Mouse (Mus musculus) cerebellum, adult 18-20 months (tissue): ENCODE measurements around the gene Kirrel3.

ENCODE experiments used
- DNase-seq, 2 experiments: peaks; one replicate each; pipeline ENCODE4 v3.0.0; 2021

Kirrel3 gene

DNA sequence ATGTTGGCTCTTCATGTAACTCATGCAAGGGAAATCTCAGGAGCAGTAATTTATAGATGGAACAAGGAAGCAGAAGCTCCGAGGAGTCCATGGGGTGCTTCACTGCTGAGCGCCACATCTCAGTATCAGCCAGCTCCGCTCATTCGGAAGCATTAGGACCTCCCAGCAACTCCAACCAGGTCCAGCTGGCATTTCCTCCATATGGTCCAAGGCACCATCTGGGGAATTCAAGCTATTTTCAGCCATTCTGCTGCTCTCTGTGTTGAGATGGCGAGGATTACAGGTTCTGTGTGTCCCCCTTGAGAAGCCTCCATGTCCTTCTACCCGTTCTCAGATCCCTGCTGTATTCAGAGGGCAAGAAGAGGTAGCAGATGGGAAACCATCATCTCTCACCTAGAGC, 419.5 kb downstream of the Kirrel3 start:
- DNase-seq, result peak; percentile 87 to 90

DNA sequence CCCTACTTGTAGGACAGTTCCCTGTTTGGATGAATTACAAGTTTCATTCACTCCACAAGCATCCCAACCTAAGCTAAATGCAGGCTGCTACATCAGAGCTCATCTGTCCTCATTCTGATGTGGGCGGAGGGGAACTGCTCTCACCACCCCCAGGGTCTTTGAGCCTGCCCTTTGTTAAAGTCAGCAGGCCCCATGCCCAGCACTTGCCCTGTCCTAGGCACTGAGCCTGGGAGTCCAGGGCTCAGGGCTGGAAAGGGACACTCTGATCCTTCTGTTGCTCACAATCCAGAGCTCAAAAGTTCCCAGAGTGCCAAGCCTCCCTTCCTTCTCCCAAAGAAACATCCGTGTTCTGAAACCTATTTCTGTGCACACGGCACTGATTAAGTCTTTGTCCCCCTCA, 422.3 kb downstream of the Kirrel3 start:
- DNase-seq, result peak in 1 of 2 experiments; percentile 34

DNA sequence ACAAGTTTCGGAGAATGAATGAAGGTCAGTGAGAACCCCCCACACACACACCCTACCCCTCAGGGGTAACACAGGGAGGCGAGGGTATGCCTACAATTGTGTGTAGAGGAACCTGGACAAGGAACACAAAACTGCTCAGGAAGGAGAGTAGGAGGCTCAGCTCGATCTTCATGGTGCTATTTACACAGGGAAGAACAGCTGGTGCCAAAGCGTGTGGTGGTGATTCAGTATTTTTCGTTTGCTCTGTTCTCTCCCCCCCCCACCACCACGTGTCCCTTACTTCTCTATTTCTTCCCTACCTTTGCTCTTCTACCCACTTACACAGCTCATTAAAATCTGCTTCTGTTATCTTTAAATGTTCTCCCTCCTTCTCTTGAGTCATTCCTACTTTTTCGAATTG, 426.1 kb downstream of the Kirrel3 start:
- no peak for DNase-seq

DNA sequence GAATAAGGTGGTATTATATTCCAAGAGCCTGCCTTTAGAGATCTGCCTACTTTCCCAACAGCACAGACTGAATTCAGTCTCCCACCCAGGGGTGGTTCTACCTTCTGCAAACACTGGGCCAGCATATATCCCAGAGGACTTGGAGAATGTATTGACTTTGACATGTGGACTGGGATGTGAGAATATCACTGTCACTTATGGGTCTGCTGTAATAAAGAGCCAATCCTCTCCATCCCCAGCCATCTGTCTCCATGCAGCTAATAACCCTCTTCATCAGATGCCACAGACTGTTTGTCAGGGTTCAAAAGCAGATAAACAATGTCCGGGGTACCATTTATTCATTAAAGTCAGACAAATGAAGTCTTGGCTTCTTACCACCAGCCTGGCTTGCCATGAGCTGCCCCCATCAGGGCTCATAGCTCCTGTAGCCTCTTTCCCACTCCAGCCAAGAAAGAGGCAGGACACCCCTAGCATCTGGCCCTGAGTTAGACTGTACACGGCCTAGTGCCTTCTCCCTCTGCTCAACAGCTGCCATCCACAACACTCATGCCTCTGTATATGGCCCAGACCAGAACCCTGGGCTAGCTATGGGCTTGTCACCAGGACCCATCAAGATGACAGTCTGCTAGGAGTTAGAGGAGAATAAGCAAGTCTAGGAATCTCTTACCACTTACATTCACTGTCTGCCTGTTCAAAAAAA, 426.7 kb downstream of the Kirrel3 start:
- no peak for DNase-seq

DNA sequence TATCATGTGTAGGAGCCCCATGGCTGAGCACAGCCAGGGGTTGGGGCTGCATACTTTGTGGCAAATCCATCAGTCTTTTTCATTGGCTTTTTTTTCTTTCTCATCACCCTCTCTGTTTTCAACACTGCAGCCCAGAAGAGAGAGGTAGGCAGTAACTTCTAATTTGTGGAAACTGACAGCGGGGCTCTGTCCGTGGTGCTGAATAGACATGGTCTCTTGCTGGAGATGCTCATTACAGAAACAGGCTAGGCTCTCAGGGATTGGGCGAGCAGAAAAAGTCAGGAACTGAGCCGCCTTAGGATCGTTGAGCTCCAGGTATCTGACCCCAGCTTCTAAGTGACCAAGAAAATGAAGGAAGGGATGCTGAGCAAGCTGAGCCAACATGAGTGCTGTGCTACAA, 427.3 kb downstream of the Kirrel3 start:
- no peak for DNase-seq

DNA sequence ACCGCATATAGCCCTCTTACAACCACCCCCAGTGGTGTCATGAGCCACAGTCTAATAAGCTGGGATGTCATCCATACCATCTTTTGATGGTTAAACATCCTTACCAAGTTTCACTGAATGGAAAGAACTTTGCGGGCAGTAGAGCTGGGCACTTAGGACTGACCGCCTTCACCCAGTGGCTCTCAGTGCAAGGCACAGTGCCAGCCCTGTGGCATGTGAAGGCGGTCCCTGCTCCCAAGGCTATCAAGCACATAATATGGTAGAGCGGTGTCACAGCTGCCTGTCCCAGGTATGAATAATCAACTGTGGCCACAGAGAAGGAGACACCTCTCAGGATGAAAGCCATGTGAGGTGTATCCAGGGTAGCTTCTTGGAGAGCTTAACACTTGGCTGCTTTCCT, 433.3 kb downstream of the Kirrel3 start:
- no peak for DNase-seq

DNA sequence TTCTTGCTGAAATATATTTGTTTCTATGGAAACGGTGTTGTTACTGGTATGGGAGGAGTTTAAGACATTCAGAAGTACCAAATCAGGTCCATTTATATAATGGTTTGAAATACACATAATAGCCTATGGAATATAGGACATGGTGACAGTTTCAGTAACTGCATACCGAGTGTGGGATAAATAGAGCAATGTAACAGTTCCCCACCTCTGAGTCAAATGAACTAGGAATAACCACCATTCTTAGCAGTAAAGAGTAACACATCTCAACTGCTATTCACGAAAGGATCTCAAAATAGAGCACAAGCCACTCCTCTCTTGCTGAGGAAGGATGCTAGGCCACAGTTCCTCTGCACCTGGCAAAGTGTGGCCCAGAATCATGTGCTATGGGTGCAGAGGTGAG, 434.4 kb downstream of the Kirrel3 start:
- no peak for DNase-seq

DNA sequence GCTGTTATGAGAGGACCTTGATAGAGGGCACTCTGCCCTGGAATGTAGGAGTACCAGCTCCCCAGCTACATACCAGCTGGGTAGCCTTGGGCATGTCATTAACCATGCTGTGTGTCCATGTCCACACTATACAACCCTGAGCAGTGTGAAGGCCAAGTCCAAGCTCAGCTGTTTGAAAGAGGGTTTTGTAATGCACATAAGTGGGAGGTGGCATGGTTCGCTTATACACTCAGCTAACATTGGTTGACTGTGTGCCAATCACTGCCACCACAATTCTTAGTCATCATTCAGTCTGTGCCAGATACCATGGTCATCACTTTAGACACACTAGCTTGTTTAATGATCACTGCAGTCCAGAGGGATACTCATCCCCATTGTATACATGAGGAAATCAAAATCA, 436.2 kb downstream of the Kirrel3 start:
- no peak for DNase-seq

DNA sequence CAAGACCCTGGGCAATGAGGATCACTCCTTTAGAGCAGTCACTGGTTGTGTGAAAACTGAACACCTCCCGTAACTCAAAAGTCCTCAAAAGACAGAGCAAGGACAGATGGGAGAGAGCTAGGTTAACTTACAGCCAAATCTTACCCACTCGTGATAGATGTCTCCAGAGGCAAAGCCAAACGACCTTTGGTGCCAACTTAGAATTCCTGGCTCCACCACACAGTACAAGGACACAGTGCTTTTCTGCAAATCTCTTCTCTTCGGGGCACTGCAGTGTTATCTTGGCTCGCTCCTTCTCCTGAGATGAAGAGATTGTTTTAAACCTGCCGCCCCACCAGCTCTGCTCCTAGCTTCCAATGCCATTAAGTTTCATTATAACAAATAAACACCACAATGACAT, 437.0 kb downstream of the Kirrel3 start:
- DNase-seq, result no peak

DNA sequence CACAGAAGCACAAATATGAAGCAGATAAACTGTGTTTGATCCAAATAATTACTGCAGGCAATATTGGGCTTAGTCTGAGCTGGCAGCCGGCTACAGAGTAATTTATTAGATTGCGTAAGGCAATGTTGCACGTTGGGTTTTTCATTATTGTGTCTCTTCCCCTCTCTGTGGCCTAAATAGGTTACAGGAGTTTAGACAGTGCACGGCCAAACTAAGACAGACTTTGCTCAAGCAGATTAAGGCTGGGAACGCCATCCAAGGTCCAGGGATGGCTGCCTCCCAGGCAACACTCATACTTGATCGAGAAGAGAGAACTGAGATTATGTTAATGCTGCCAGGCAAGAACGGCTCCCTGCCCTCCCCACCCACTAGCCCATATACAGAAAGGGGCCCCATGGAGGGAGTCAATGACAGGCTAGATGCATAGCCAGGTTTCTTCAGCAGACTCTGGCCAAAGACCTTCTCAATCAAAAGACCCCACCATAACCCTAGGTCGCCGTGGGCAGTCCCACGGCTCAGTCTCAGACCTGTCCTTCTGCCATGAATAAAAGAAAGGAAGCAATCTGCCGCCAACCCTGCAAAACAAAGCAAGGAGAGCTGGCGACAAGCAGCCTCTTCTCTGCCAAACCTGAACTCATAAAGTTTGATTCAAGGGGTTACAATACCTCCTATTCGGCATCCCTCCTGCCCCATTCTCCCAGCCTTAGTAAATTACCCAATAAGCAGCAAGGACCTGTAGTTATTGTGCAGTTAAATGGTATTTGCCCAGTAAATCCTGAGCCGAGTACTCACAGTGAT, 437.6 kb downstream of the Kirrel3 start:
- peak in 1 of 2 experiments; percentile 42 for DNase-seq

DNA sequence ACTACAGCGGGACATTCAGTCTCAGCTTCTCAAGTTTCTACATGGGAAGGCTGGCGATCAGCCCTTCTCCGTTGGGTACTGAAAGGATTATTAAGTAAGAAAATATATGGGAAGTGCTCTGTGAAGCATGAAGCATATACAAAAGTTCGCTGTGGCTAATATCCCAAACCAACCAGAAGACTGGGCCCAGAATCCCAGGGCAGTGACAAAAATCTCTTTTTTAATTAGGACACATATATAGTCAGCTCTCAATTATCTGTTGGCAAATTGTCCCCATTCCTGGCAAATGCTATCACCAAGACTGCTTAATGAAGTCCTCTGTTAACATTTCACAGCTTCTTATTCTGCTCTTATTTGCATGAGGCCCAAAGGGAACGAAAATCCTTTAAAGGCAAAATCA, 439.9 kb downstream of the Kirrel3 start:
- no peak for DNase-seq

DNA sequence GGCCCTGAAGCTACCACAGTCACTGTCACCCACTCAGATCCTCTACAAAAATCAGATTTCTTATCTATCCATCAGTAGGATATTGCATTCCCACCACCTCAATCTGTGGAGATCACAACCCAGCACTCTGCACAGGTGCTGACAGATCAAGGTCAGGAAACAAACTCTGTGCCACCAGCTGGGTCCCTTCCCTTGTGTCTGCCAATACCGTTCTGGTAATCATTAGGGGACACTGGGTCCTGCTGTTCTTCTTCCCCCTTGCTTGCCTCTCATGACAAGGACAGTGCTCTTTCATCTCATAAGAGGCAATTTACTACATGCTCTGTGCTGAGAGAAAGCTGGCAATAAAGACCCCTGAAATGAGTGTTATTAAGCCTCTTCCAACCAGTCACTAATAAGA, 444.7 kb downstream of the Kirrel3 start:
- DNase-seq, result no peak

DNA sequence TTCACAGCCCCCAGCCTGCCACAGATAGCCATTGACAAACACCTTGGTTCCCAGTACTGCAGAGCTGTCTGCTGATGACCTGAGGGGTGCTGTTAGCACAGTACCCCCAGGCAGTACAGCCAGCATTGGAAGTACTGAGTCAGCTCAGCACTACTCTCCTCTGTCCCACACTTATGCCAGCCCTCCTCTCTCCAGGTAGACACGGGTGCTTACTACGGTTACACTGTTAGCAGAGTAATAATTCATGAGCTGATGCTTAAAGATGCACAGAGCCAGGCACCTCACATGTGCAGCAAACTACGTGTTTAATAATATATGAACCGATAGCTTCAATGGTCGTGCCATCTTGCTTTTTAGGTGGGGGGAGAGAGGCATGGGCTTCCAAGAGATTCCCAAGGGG, 452.4 kb downstream of the Kirrel3 start:
- no peak for DNase-seq

DNA sequence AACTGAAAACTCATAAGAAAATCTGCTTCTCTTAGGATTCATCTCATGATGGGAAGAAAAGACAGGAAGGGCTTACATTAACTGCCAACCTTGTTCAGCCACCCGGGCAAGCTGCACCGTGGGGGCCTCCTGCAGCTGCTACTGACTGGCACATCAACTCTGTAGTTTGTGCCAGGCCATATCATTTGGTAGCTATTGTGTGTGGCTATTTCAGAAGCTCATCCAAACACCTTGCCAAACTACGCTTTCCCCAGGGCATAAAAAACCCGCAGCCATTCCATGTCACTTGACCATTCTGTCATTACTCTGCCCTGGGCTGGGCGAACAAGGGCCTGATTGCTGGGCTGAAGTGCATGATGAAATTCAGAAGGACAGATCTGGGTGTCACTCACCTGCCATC, 453.9 kb downstream of the Kirrel3 start:
- peak in 1 of 2 experiments; percentile 41 for DNase-seq

DNA sequence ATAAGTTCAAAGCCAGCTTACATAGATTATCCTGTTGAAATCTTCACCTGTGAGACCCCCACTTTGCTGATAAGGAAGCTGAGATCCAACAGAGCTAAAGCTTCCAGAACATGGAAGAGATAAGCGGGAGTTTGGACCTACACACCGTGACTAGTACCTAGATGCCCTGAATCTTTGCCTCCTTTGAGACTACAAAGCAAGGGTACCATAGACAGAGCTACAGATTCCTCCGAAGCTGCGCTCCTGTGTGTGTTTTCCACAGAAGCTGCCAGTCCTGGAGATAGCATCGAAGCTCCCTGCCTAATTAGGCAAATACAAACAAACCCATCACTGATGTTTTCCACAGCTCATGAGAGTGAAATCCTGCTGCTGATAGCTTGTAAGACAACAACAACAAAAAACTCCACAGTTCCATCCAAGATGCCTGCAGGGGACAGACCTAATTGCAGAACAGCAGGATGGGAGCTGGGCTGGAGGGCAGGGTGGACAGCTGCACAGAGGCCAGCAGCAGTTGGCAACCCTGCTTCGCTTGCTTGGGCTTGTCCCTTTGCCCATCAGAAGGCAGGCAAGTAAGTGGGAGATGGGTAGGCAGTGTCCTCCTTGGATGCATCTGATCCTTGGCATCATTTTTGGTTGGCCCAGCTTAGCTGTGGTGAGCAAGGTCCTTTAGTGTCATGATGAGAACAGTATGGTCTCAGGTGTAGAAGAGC, 456.6 kb downstream of the Kirrel3 start:
- no peak for DNase-seq

DNA sequence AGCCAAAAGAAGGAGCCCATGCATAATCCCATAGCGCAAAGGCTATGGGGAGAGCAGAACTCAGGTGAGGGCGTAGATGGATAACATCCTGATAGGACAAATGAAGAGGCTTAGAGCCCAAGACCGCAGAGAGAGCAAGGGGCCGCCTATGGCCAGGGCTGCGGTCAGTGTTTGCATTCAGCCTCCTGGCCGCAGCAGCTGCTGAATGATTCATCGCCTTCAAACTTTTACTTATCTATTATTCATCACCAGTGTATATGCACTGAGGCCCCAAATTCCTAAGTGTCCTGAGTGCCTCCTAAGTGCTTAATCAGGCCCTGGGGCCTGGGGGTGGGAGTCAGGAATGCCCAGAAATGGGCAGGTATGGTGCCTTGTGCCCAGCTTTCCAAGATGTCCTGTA, 457.3 kb downstream of the Kirrel3 start:
- no peak for DNase-seq

DNA sequence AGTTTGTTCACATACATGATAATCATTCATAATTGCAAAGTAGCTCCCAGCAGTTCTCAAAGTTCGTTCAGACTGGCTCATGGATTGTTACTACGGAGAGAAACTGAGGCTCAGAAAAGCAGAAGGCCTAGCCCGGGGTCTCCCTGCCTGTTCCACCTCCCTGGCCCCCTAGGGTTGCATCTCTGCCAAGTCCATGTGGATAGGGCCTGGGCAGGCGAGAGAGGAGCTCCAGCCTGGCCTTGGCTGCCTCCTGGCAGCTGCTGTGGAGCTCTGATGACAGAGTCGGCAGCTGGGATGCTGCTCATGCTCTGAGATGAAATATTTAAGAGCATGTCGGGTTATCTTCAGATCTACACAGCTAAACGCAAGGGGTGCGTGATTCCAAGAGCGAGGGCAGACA, 459.6 kb downstream of the Kirrel3 start:
- DNase-seq, result no peak

DNA sequence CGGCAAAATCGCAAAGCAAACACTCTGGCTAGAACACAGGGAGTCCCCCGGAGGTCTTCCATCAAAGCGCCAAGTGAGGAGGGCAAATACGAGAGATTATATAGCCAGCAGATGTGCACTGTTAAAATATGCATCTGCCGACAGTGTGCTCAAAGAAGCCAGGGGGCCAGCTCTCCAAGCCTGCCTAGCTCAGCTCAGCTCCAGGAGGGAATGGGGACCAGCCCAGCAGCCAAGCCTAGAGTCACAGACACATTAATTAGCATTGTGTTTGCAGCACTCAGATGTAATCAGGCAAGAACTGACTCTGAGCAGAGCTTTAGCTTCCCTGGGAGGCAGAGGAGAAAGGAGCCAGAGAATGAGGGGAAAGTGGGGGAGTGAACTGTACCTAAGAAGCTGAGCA, 461.6 kb downstream of the Kirrel3 start:
- no peak for DNase-seq

DNA sequence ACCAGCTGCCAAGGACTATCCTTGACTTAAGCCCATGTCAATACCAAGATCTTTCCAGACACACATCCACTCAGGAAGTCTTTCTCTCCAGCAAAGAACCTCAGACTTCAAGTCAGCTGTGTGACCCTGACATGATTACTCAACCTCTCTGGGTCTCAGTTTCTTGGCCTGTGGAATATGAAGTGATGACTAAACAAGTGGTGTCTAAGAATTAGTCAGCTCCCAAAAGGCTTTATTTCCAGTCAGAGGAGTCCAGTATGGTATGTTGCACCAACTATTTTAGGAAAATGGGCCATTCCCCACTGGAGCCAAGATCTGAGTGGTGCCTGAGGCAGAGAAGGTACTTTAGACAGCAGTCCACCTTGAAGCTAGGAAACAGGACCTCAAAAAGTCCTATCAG, 462.0 kb downstream of the Kirrel3 start:
- DNase-seq, result no peak

DNA sequence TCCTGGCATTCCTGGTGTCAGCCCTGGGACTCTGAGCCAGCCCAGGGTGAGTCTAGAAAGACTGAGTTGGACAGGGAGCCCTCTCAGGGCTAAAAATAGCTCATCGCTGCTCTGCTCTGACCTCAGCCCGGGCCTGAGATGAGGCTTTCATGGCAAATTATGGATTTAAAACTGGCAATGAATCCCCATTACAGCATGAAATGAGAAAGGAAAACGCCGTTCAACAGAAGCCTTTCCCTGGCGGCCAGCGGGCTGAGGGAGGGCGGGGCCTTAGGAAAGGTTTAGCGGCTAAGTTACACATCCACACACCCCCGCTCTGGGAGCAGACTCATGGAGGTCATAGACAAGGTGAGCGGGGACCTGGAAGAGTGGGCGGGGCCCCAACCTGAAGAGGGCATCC, 467.7 kb downstream of the Kirrel3 start:
- peak; percentile 62 to 72 for DNase-seq

DNA sequence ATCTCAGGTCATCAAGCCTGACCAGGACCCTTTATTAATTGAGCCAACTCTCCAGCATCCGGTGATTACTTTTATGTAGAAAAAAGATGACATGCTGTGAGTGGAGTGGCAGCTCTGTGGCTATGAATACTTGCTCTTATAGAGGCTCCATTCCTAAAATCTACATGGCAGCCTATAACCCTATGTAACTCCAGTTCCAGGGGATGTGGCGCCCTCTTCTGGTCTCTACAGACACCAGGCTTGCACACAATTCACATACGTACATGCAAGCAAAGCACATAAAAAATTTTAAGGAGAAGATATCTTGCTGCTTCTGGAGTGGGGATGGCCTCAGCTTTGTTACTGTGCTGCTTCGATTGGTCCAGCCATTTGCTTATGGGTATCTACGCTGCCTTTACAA, 468.5 kb downstream of the Kirrel3 start:
- DNase-seq, result peak; percentile 61 to 66

DNA sequence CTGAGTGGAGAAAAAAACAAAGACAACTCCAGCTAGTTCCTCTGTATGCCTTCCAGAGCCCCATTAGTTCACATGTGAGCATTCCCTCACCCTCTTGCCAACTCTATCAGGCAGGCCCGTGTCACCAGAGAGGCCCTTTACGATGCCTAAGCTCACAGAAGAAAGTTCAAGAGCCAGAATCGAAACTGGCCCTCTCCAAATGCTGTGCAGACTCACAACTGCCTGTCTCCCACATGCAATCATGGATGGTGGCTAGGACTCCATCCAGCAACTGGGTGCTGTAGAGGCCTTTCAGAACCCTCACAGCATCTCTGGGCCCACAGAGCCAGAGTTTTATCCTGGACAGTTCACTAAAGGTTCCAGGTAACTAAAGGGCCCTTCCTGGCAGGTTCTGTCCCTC, 470.8 kb downstream of the Kirrel3 start:
- no peak for DNase-seq

DNA sequence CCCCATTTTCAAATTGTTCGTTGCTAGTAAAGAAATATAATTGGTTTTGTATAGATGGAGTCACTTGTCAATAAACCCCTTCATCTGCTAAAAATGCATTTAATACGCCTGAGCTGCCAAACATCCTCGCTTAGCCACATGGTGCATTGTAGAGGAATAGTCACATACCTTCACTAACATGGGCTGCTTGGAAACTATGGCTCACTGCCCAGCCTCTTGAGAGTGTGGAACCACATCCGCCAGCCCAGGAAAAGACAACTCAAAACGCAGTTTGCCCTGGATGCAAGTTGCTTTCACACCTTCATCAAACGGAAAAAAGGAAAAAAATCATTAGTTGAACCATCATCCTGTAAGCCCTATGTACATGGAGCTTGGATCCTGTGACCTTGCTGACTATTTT, 472.0 kb downstream of the Kirrel3 start:
- peak; percentile 57 to 61 for DNase-seq
